Mouse (Mus musculus) megakaryocyte, embryonic 14.5 days (primary cell): Measurements from ENCODE around the gene Tlr12. TPM values are rescaled to one million over a fixed set of nuclear protein-coding genes. Genes with fewer than 3 reads are reported as not detected.
A peak's percentile ranks its signal among the peaks of the same experiment; 100 is the strongest.
"Not testable (repeated sequence)": the region's sequence is repeated elsewhere in the genome, so short reads cannot be mapped to it uniquely, and the experiment has no call there.

ENCODE experiments used
- H3K27me3 ChIP-seq: replicated peaks from 2 replicates; pipeline ENCODE3; 2012; ENCODE audit warnings: inconsistent platforms
- H3K36me3 ChIP-seq: replicated peaks from 2 replicates; pipeline ENCODE3; 2012; ENCODE audit warnings: low read length, inconsistent platforms, mixed read lengths
- H3K4me1 ChIP-seq: 2 replicates; pipeline ENCODE4 v1.6.1; 2012; ENCODE audit warnings: inconsistent platforms
- H3K4me3 ChIP-seq: replicated peaks from 2 replicates; pipeline ENCODE3; 2012; ENCODE audit warnings: moderate library complexity, mild to moderate bottlenecking, inconsistent platforms
- H3K9me3 ChIP-seq: 2 replicates; pipeline ENCODE4 v1.6.1; 2012; ENCODE audit warnings: inconsistent platforms
- FLI1 ChIP-seq: IDR thresholded peaks from 2 replicates; pipeline ENCODE4 v1.6.1; 2012; ENCODE audit warnings: low read length, inconsistent platforms, mixed read lengths
- GATA1 ChIP-seq: IDR thresholded peaks from 3 replicates; pipeline ENCODE4 v1.6.1; 2012; ENCODE audit warnings: mixed read lengths, low read length, inconsistent platforms, borderline replicate concordance
- polyA plus RNA-seq: library from polyadenylated mRNA; stranded (reverse); fragments of >175 nt; gene quantifications from 2 replicates; pipeline ENCODE4 v1.2.3, GENCODE M21; 2012; ENCODE audit warnings: low replicate concordance; ENCODE audit not compliant: insufficient read depth

Tlr12 gene
- polyA plus RNA-seq, 1 experiment = 1.8 TPM

- H3K4me1 ChIP-seq = peaks cover 50% of the 10 kb centered on the region
- no peaks in the 10 kb centered on the region for H3K36me3 ChIP-seq
- peaks cover 29% of the 10 kb centered on the region for H3K9me3 ChIP-seq
- H3K4me3 ChIP-seq = no peak overlapping the region
- peaks cover 34% of the 10 kb centered on the region for H3K27me3 ChIP-seq
- TF ChIP-seq FLI1 (no peak), GATA1 (no peak)
Observed at GRCm38 (mm10) chr4:128620572-128620971, 2.2 kb upstream of the Tlr12 start.

- peaks cover 63% of the 10 kb centered on the region for H3K4me1 ChIP-seq
- H3K27me3 ChIP-seq = peaks cover 33% of the 10 kb centered on the region
- H3K4me3 ChIP-seq = no peak overlapping the region
- H3K9me3 ChIP-seq = peaks cover 12% of the 10 kb centered on the region
- TF ChIP-seq GATA1 (no peak), FLI1 (no peak)
- no peaks in the 10 kb centered on the region for H3K36me3 ChIP-seq
Observed at GRCm38 (mm10) chr4:128618963-128619362, 544 bp upstream of the Tlr12 start.

GRCm38 (mm10) chr4:128617363-128618120 lies 877 bp downstream of the Tlr12 start:
- Histone ChIP-seq H3K4me3 (peak overlapping the region; percentile 87), H3K9me3 (no peaks in the 10 kb centered on the region), H3K36me3 (no peaks in the 10 kb centered on the region), H3K27me3 (peaks cover 31% of the 10 kb centered on the region), H3K4me1 (peaks cover 70% of the 10 kb centered on the region)
- TF ChIP-seq GATA1 (no peak), FLI1 (no peak)

- no peaks in the 10 kb centered on the region for H3K9me3 ChIP-seq
- no peaks in the 10 kb centered on the region for H3K36me3 ChIP-seq
- peak overlapping the region; percentile 28 for H3K4me3 ChIP-seq
- H3K27me3 ChIP-seq = peaks cover 31% of the 10 kb centered on the region
- H3K4me1 ChIP-seq = peaks cover 69% of the 10 kb centered on the region
- TF ChIP-seq GATA1 (no peak), FLI1 (no peak)
Observed at GRCm38 (mm10) chr4:128615761-128616160, 2.7 kb downstream of the Tlr12 start.

GRCm38 (mm10) chr4:128613326-128613725 lies 5.1 kb downstream of the Tlr12 start:
- Histone ChIP-seq H3K9me3 (no peaks in the 10 kb centered on the region), H3K4me3 (no peak overlapping the region), H3K27me3 (peaks cover 26% of the 10 kb centered on the region), H3K4me1 (peaks cover 73% of the 10 kb centered on the region), H3K36me3 (no peaks in the 10 kb centered on the region)
- TF ChIP-seq GATA1 = no peak
- TF ChIP-seq FLI1 = no peak

GRCm38 (mm10) chr4:128611726-128612125 lies 6.7 kb downstream of the Tlr12 start:
- not testable (repeated sequence) for H3K9me3 ChIP-seq, H3K36me3 ChIP-seq, H3K4me3 ChIP-seq
- Histone ChIP-seq H3K27me3 (peaks cover 14% of the 10 kb centered on the region), H3K4me1 (peaks cover 62% of the 10 kb centered on the region)

GRCm38 (mm10) chr4:128610706-128611105 lies 7.7 kb downstream of the Tlr12 start:
- peaks cover 2% of the 10 kb centered on the region for H3K36me3 ChIP-seq
- H3K4me3 ChIP-seq = peak overlapping the region; percentile 94
- H3K4me1 ChIP-seq = peaks cover 60% of the 10 kb centered on the region
- peaks cover 4% of the 10 kb centered on the region for H3K27me3 ChIP-seq
- TF ChIP-seq GATA1 = no peak
- no peak for TF ChIP-seq FLI1
- no peaks in the 10 kb centered on the region for H3K9me3 ChIP-seq

- TF ChIP-seq GATA1 = no peak
- no peak; the same call in 1 of the 2 replicates for TF ChIP-seq FLI1
- Histone ChIP-seq H3K27me3 (peaks cover 2% of the 10 kb centered on the region), H3K4me3 (peak within 1 kb of the TSS; percentile 94)
Observed at GRCm38 (mm10) chr4:128609925-128610402, 8.5 kb downstream of the Tlr12 start, which contains the start of gene Zscan20. Gene Zscan20 (minus strand): TSS chr4:128610098.

GRCm38 (mm10) chr4:128609276-128609924 lies 9.0 kb downstream of the Tlr12 start:
- H3K4me1 ChIP-seq = peaks cover 58% of the 10 kb centered on the region
- TF ChIP-seq GATA1 (no peak), FLI1 (no peak)
- H3K36me3 ChIP-seq = peaks cover 6% of the 10 kb centered on the region
- peak overlapping the region; percentile 94 for H3K4me3 ChIP-seq
- H3K27me3 ChIP-seq = no peaks in the 10 kb centered on the region
- no peaks in the 10 kb centered on the region for H3K9me3 ChIP-seq

More at GRCm38 (mm10) chr4:128609925-128610402, 8.5 kb downstream of the Tlr12 start, which contains the start of gene Zscan20:
- Histone ChIP-seq H3K9me3 (no peaks in the 10 kb centered on the region), H3K36me3 (peaks cover 2% of the 10 kb centered on the region), H3K4me1 (peaks cover 59% of the 10 kb centered on the region)

- Histone ChIP-seq H3K9me3 (no peaks in the 10 kb centered on the region), H3K4me3 (no peak overlapping the region), H3K27me3 (no peaks in the 10 kb centered on the region), H3K4me1 (peaks cover 47% of the 10 kb centered on the region), H3K36me3 (peaks cover 23% of the 10 kb centered on the region)
- TF ChIP-seq FLI1 = no peak
- TF ChIP-seq GATA1 = no peak
Observed at GRCm38 (mm10) chr4:128607661-128608060, 10.8 kb downstream of the Tlr12 start.
